In genomic region chr13:57017553-57018341, GRCm38 (mm10) we compare ENCODE assay signal across 10 mouse cellular contexts.
DNase-seq lines count a peak whose midpoint lies in the region; ATAC-seq and TF ChIP-seq lines count a peak whose summit lies in the region.
"Had no signal": no experiment of that assay in that cellular context is flagged by ENCODE, and none has a peak within 500 bp of the region (broad histone marks: within the 10 kb centered on the region; RNA-seq: fewer than 3 reads in every experiment).

No protein-coding gene starts in this region.

- no peak overlapping the region for H3K4me3 ChIP-seq in neural tube, embryonic 11.5 days (ENCODE audit: low read depth, low read length)
- no peak overlapping the region for H3K4me3 ChIP-seq in stomach, postnatal 0 days (ENCODE audit: low read depth, low read length)
- H3K4me3 ChIP-seq in kidney, adult 2 months (ENCODE audit: insufficient read depth, low read depth, low read length): no peak overlapping the region
- H3K4me3 ChIP-seq: limb, embryonic 12.5 days had no signal

- DNase-seq in neural tube, embryonic 11.5 days (ENCODE audit: low spot score): peak; percentile 28
- no peak for DNase-seq in neural tube, embryonic 10.5 days (ENCODE audit: extremely low spot score, low spot score)
- DNase-seq in forelimb bud, embryonic 11.5 days (ENCODE audit: low read depth, low spot score): peak; percentile 25
- DNase-seq in left cerebral cortex, adult 18-20 months (ENCODE audit: low spot score in 2 of 2): peak; percentile 64 to 69
- DNase-seq in stomach, postnatal 0 days (ENCODE audit: low spot score): no peak
- no peak for DNase-seq in kidney, adult 2 months
- no peak for DNase-seq in heart, postnatal 4 days
- DNase-seq: kidney, adult 11 months had no signal

- TF ChIP-seq POLR2A in kidney, adult 2 months (IDR thresholded peaks at IDR 0.05; ENCODE audit: low read depth, low read length): no peak

- H3K36me3 ChIP-seq in neural tube, embryonic 11.5 days (ENCODE audit: control insufficient read depth, insufficient read depth, low read length): no peaks in the 10 kb centered on the region
- H3K36me3 ChIP-seq in stomach, postnatal 0 days (ENCODE audit: control insufficient read depth, insufficient read depth, low read length): no peaks in the 10 kb centered on the region
- H3K36me3 ChIP-seq in kidney, adult 2 months (ENCODE audit: control insufficient read depth, insufficient read depth, low read length): no peaks in the 10 kb centered on the region
- H3K36me3 ChIP-seq: limb, embryonic 12.5 days had no signal

- ATAC-seq in neural tube, embryonic 11.5 days (ENCODE audit: insufficient read depth, low FRiP score, low TSS enrichment): no peak
- ATAC-seq in stomach, postnatal 0 days (ENCODE audit: low FRiP score, low TSS enrichment): no peak
- ATAC-seq: lung, postnatal 0 days had no signal

- H3K4me1 ChIP-seq in neural tube, embryonic 11.5 days (ENCODE audit: control insufficient read depth, insufficient read depth, low read length): no peaks in the 10 kb centered on the region
- no peaks in the 10 kb centered on the region for H3K4me1 ChIP-seq in stomach, postnatal 0 days (replicated peaks; ENCODE audit: control insufficient read depth, insufficient read depth)
- H3K4me1 ChIP-seq in kidney, adult 2 months (ENCODE audit: control insufficient read depth, insufficient read depth, low read length): no peaks in the 10 kb centered on the region

- no peak overlapping the region for H3K27ac ChIP-seq in neural tube, embryonic 11.5 days (ENCODE audit: low read depth, low read length)
- no peak overlapping the region for H3K27ac ChIP-seq in stomach, postnatal 0 days (replicated peaks)
- H3K27ac ChIP-seq in kidney, adult 2 months (ENCODE audit: insufficient read depth, low read depth, low read length): no peak overlapping the region
- H3K27ac ChIP-seq: limb, embryonic 12.5 days had no signal

- WGBS in neural tube, embryonic 11.5 days: 69% methylated on average over 11 of the region's 11 CpGs
- 65% methylated on average over 11 of the region's 11 CpGs for WGBS in stomach, postnatal 0 days
- 43% methylated on average over 11 of the region's 11 CpGs for WGBS in kidney, adult 2 months

- no peak overlapping the region for H3K9ac ChIP-seq in neural tube, embryonic 11.5 days (ENCODE audit: low read length)
- no peak overlapping the region for H3K9ac ChIP-seq in stomach, postnatal 0 days (ENCODE audit: low read length)
- H3K9ac ChIP-seq: limb, embryonic 12.5 days had no signal

- no peaks in the 10 kb centered on the region for H3K27me3 ChIP-seq in neural tube, embryonic 11.5 days (ENCODE audit: control insufficient read depth, insufficient read depth, low read length)
- H3K27me3 ChIP-seq in stomach, postnatal 0 days (ENCODE audit: control insufficient read depth, insufficient read depth, low read length): no peaks in the 10 kb centered on the region
- H3K27me3 ChIP-seq in kidney, adult 2 months (replicated peaks; ENCODE audit: control insufficient read depth, insufficient read depth, low read length): no peaks in the 10 kb centered on the region

- no peaks in the 10 kb centered on the region for H3K9me3 ChIP-seq in neural tube, embryonic 11.5 days (ENCODE audit: control insufficient read depth, low read length)
- H3K9me3 ChIP-seq in stomach, postnatal 0 days (ENCODE audit: control insufficient read depth, low read length): no peaks in the 10 kb centered on the region
- H3K9me3 ChIP-seq: limb, embryonic 12.5 days had no signal

- no peak overlapping the region for H3K4me2 ChIP-seq in neural tube, embryonic 11.5 days (ENCODE audit: low read depth)
- H3K4me2 ChIP-seq in stomach, postnatal 0 days (replicated peaks; ENCODE audit: low read depth): no peak overlapping the region
- H3K4me2 ChIP-seq: limb, embryonic 12.5 days had no signal

- no peak for TF ChIP-seq CTCF in stomach, postnatal 0 days (IDR thresholded peaks at IDR 0.05; ENCODE audit: low read depth)
- TF ChIP-seq CTCF in kidney, adult 2 months (conservative IDR thresholded peaks at IDR 0.05; ENCODE audit: insufficient read depth, insufficient read length, low read depth, low read length): no peak

- TF ChIP-seq EP300 in stomach, postnatal 0 days (optimal IDR thresholded peaks at IDR 0.05): no peak

Comparison
In these comparisons a context has a peak if more than half of its experiments do, and no peak if none do; other contexts are left out.
1. DNase-seq: peak in neural tube, embryonic 11.5 days (single experiment), forelimb bud, embryonic 11.5 days (single experiment) and left cerebral cortex, adult 18-20 months (2 of 2); none in neural tube, embryonic 10.5 days (single experiment), stomach, postnatal 0 days (single experiment), kidney, adult 2 months (single experiment) and heart, postnatal 4 days (single experiment).